In genomic region chr12:93981307-93981706, GRCm38 (mm10) we compare ENCODE assay signal across 11 mouse cellular contexts.
"Had no signal": no experiment of that assay in that cellular context is flagged by ENCODE, and none has a peak within 500 bp of the region (broad histone marks: within the 10 kb centered on the region; RNA-seq: fewer than 3 reads in every experiment).

No protein-coding gene starts in this region.

- H3K4me3 ChIP-seq: left cerebral cortex, adult 2 months; liver, embryonic 13.5 days had no signal

- H3K4me2 ChIP-seq: liver, embryonic 13.5 days; midbrain, embryonic 11.5 days had no signal

- DNase-seq: kidney, adult 9 months; kidney, postnatal 25 days; liver, embryonic 13.5 days; lung, adult 2 months; lung, postnatal 14 days; lung, postnatal 4 days; midbrain, embryonic 14.5 days; thymus, adult 18-20 months; thymus, postnatal 36 days had no signal

- H3K9me3 ChIP-seq: liver, embryonic 13.5 days had no signal

- H3K9ac ChIP-seq: liver, embryonic 13.5 days had no signal

- H3K36me3 ChIP-seq: liver, embryonic 13.5 days had no signal

- H3K27me3 ChIP-seq: liver, embryonic 13.5 days had no signal

- H3K27ac ChIP-seq: left cerebral cortex, adult 2 months; liver, embryonic 13.5 days had no signal

- H3K4me1 ChIP-seq: liver, embryonic 13.5 days had no signal
